Mouse (Mus musculus) intestine, postnatal 0 days (tissue): ENCODE data around the gene Grk4. TPM values are rescaled to one million over a fixed set of nuclear protein-coding genes. Genes with fewer than 3 reads are reported as not detected.

Experiments
- ATAC-seq: fragments of 200-750 bp; cut with Nextera tagmentation; 2 replicates; pipeline ENCODE4 v1.8.0; 2017; ENCODE audit warnings: mild to moderate bottlenecking, moderate TSS enrichment, moderate library complexity
- H3K27ac ChIP-seq: fragments of 300-500 bp; sonication (generic); 2 replicates; pipeline ENCODE4 v1.5.1; 2014; ENCODE audit warnings: mild to moderate bottlenecking, low read depth, low read length, moderate library complexity
- H3K27me3 ChIP-seq: fragments of 300-500 bp; sonication (generic); replicated peaks from 2 replicates; pipeline ENCODE4 v1.6.1; 2014; ENCODE audit warnings: low read length, mixed read lengths; ENCODE audit not compliant: control insufficient read depth, insufficient read depth
- H3K36me3 ChIP-seq: fragments of 300-500 bp; sonication (generic); 2 replicates; pipeline ENCODE4 v1.6.1; 2014; ENCODE audit warnings: mild to moderate bottlenecking, moderate library complexity; ENCODE audit not compliant: control insufficient read depth, insufficient read depth
- H3K4me1 ChIP-seq: fragments of 300-500 bp; sonication (generic); replicated peaks from 2 replicates; pipeline ENCODE4 v1.6.1; 2014; ENCODE audit warnings: antibody characterized with exemption, low read length, mixed read lengths; ENCODE audit not compliant: control insufficient read depth, insufficient read depth
- H3K4me2 ChIP-seq: fragments of 300-500 bp; sonication (generic); replicated peaks from 2 replicates; pipeline ENCODE4 v1.6.1; 2014; ENCODE audit warnings: low read depth, mild to moderate bottlenecking, moderate library complexity
- H3K4me3 ChIP-seq: fragments of 300-500 bp; sonication (generic); 2 replicates; pipeline ENCODE4 v1.5.1; 2014; ENCODE audit warnings: low read depth, low read length
- H3K9ac ChIP-seq: fragments of 300-500 bp; sonication (generic); 2 replicates; pipeline ENCODE4 v1.6.1; 2014; ENCODE audit warnings: mild to moderate bottlenecking, low read depth, low read length
- H3K9me3 ChIP-seq: fragments of 300-500 bp; sonication (generic); 2 replicates; pipeline ENCODE4 v1.6.1; 2016; ENCODE audit warnings: mixed run types; ENCODE audit not compliant: control insufficient read depth
- CTCF ChIP-seq: sonication (generic); IDR thresholded peaks from 2 replicates; pipeline ENCODE4 v1.5.1; 2016; ENCODE audit warnings: low read depth, mild to moderate bottlenecking, control low read depth, antibody characterized with exemption, moderate library complexity
- WGBS: fragments of 180-500 bp; shearing (Covaris S2); extraction: QIAGEN DNeasy Blood & Tissue Kit; methylation state at CpG from one replicate; pipeline ENCODE4 v1.1.7; 2014; 5-methylcytosine and 5-hydroxymethylcytosine counted together
- polyA plus RNA-seq: library from polyadenylated mRNA; unstranded; fragments of >200 nt; fragmentation: Nextera tagmentation; extraction: Ambion mirVana; gene quantifications from 2 replicates; pipeline ENCODE4 v1.2.1, GENCODE M21; 2015

Gene Grk4
- polyA plus RNA-seq, 1 experiment from 2014 or later = 1.1 TPM

GRCm38 (mm10) chr5:34761934-34762611, 101.9 kb downstream of the Grk4 start:
- Histone ChIP-seq H3K9ac (peak overlapping the region; percentile 98), H3K27ac (peak overlapping the region; percentile 88), H3K36me3 (no peaks in the 10 kb centered on the region), H3K4me2 (peak overlapping the region; percentile 93), H3K4me1 (0 out of 2 replicates have a peak, but pooled peaks cover 2% of the 10 kb centered on the region), H3K9me3 (no peaks in the 10 kb centered on the region), H3K4me3 (peak overlapping the region; percentile 95), H3K27me3 (no peaks in the 10 kb centered on the region)
- under 1% methylated on average over 44 of the region's 54 CpGs for WGBS
- peak; percentile 69 for ATAC-seq
- TF ChIP-seq CTCF = no peak

DNA sequence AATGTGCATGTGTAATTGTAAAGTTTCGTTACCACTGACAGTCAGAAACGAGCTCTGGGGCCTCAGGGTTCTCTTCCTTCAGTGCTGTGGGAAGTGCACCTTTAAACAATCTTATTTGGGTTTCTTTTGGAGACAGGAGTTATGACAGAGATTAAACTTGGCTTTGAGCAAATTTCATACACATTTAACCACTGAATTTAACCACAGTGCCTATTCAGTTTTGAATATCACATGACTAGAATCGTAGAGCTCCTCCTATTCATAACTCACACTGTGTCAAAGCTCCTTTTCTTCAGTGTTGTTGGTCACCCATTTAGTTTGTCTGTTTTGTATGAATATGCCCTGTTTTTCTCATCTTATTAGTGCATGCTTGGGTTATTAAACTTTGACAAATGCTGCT, 111.6 kb downstream of the Grk4 start:
- H3K4me2 ChIP-seq = no peak overlapping the region
- no peaks in the 10 kb centered on the region for H3K36me3 ChIP-seq
- H3K9ac ChIP-seq = no peak overlapping the region
- H3K27me3 ChIP-seq = no peaks in the 10 kb centered on the region
- no peak for TF ChIP-seq CTCF
- H3K27ac ChIP-seq = no peak overlapping the region
- H3K4me1 ChIP-seq = no peaks in the 10 kb centered on the region
- no peak overlapping the region for H3K4me3 ChIP-seq
- ATAC-seq = no peak
- H3K9me3 ChIP-seq = no peaks in the 10 kb centered on the region
- 90% methylated on average over 3 of the region's 3 CpGs for WGBS

GRCm38 (mm10) chr5:34772696-34773245, 112.6 kb downstream of the Grk4 start:
- no peak overlapping the region for H3K9ac ChIP-seq
- no peak for TF ChIP-seq CTCF
- ATAC-seq = no peak
- H3K27ac ChIP-seq = no peak overlapping the region
- H3K27me3 ChIP-seq = no peaks in the 10 kb centered on the region
- WGBS = 84% methylated on average over 4 of the region's 4 CpGs
- H3K36me3 ChIP-seq = no peaks in the 10 kb centered on the region
- H3K4me3 ChIP-seq = no peak overlapping the region
- no peak overlapping the region for H3K4me2 ChIP-seq
- H3K4me1 ChIP-seq = no peaks in the 10 kb centered on the region
- H3K9me3 ChIP-seq = no peaks in the 10 kb centered on the region

GRCm38 (mm10) chr5:34773392-34773791, 113.2 kb downstream of the Grk4 start:
- no peak for TF ChIP-seq CTCF
- Histone ChIP-seq H3K9me3 (no peaks in the 10 kb centered on the region), H3K27ac (no peak overlapping the region), H3K4me3 (no peak overlapping the region), H3K4me2 (no peak overlapping the region), H3K36me3 (no peaks in the 10 kb centered on the region), H3K9ac (no peak overlapping the region), H3K27me3 (no peaks in the 10 kb centered on the region), H3K4me1 (no peaks in the 10 kb centered on the region)
- ATAC-seq = no peak
- WGBS = 93% methylated on average over 2 of the region's 2 CpGs

DNA sequence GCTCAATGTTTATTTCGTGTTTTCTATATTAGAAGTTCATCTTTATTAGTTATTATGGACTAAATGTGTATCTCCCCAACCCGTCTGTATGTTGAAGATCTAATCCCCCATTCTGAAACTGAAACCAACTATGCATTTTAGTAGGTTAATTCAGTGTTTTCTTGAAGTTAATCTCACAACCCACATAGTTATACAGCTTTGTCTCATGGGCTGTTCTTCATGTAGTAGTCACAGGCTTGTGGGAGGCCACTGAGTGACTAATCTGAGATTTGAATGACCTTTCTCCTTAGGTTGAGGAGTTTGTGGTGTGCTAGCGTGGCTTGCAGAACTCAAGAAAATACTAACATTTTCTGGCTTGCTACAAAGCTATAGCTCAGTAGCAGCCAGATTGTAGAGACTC, 124.8 kb downstream of the Grk4 start:
- Histone ChIP-seq H3K9me3 (no peaks in the 10 kb centered on the region), H3K4me1 (peaks cover 8% of the 10 kb centered on the region; the same call in 1 of the 2 replicates), H3K27me3 (no peaks in the 10 kb centered on the region), H3K27ac (no peak overlapping the region), H3K9ac (no peak overlapping the region), H3K4me2 (no peak overlapping the region), H3K4me3 (no peak overlapping the region), H3K36me3 (peaks cover 4% of the 10 kb centered on the region)
- no peak for TF ChIP-seq CTCF
- WGBS = 78% methylated on average over 3 of the region's 3 CpGs
- no peak for ATAC-seq

DNA sequence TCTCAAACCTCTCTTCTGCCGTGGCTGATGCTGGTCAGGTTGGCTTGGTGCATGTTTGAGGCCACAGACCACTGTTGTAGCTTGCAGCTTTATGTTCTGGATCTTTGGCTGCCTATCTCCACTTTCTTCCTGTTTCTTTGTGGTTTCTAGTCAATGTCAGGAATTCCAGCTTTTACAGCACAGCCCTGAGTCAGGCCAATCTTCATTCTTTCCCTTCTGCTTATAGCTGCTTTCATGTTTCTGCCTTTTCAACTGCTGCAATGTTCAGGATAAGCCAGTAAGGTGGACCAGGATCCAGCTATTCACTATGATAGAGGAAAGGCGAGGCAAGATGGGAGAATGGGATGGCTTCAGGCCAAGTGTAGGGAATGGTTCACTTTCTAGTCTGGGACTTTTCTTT, 131.0 kb downstream of the Grk4 start:
- Histone ChIP-seq H3K4me2 (no peak overlapping the region), H3K9ac (no peak overlapping the region), H3K9me3 (no peaks in the 10 kb centered on the region), H3K27me3 (no peaks in the 10 kb centered on the region), H3K27ac (no peak overlapping the region), H3K36me3 (peaks cover 34% of the 10 kb centered on the region), H3K4me1 (no peaks in the 10 kb centered on the region), H3K4me3 (no peak overlapping the region)
- TF ChIP-seq CTCF = no peak
- 97% methylated on average over 2 of the region's 2 CpGs for WGBS
- no peak for ATAC-seq
